Mouse (Mus musculus): Measurements from ENCODE around the gene Prr30. TPM values are rescaled to one million over a fixed set of nuclear protein-coding genes. Genes with fewer than 3 reads are reported as not detected.
"Not testable (repeated sequence)": the region's sequence is repeated elsewhere in the genome, so short reads cannot be mapped to it uniquely, and the experiment has no call there.

Prr30 gene
- polyA plus RNA-seq (2015; fragmentation: Nextera tagmentation; extraction: Ambion mirVana): not detected in 2 replicates

DNA sequence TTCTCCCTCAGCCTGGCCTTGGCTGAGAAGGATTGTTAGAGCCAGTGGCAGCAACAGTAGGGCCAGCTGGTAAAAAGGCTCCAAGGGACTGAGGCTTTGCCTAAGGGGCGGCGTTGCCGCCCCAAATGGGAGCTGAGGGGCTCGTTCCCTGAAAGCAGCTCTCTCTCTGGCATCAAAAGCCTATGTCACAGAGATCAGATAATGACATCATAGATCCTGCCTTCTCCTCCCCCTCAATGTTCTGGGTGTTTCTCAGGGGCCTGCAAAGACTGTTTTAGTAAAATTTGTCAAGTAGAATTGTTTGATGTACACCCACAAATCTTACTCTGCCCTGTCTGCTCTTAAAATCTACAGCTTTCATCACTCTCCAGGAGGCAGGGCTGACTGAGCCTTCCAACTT is at the start of gene Prr30:
Prr30 (minus strand) TSS at position 101 of the 400 bp plus-strand sequence.
- 69% methylated on average over 4 of the region's 4 CpGs for WGBS
- Histone ChIP-seq H3K4me2 (no peak within 1 kb of the TSS), H3K27ac (no peak within 1 kb of the TSS), H3K27me3 (replicated peaks) (no peaks in the 10 kb centered on the region), H3K36me3 (no peaks in the 10 kb centered on the region), H3K9ac (no peak within 1 kb of the TSS), H3K4me3 (replicated peaks) (no peak within 1 kb of the TSS), H3K9me3 (no peaks in the 10 kb centered on the region), H3K4me1 (no peaks in the 10 kb centered on the region)
- no peak for ATAC-seq (ENCODE audit: insufficient read depth, low FRiP score, low read depth)

- Histone ChIP-seq H3K4me3 (replicated peaks) (no peak overlapping the region), H3K9ac (no peak overlapping the region), H3K9me3 (no peaks in the 10 kb centered on the region), H3K27ac (no peak overlapping the region), H3K4me2 (no peak overlapping the region), H3K36me3 (no peaks in the 10 kb centered on the region), H3K27me3 (replicated peaks) (no peaks in the 10 kb centered on the region), H3K4me1 (no peaks in the 10 kb centered on the region)
- no peak for ATAC-seq (ENCODE audit: insufficient read depth, low FRiP score, low read depth)
- 74% methylated on average over 3 of the region's 3 CpGs for WGBS
Measured at GRCm38 (mm10) chr14:101246793-101247192, 46.7 kb upstream of the Prr30 start.

DNA sequence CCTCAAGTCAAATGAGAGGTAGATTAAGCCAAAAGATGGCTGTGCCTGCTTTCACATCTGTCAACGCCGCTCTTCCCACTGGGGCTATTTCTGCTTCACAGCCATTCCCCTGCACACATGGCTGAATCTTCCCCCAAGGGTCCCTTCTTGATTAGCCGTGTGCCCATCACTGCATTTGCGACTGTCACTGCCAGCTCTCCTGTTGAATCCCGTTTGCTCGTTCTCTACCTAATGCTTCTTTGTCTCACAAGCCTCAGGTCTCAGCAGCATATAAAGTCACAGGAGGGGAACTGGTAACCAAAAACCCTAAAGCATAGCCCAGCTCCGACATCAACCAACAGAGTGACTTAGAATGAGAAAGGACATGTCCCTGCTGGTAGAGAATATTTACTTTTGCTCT is 45.6 kb upstream of the Prr30 start:
- no peak for ATAC-seq (ENCODE audit: insufficient read depth, low FRiP score, low read depth)
- Histone ChIP-seq H3K9me3 (no peaks in the 10 kb centered on the region), H3K4me3 (replicated peaks) (no peak overlapping the region), H3K9ac (no peak overlapping the region), H3K27me3 (replicated peaks) (no peaks in the 10 kb centered on the region), H3K36me3 (no peaks in the 10 kb centered on the region), H3K4me1 (no peaks in the 10 kb centered on the region), H3K4me2 (no peak overlapping the region), H3K27ac (no peak overlapping the region)
- 53% methylated on average over 7 of the region's 7 CpGs for WGBS

DNA sequence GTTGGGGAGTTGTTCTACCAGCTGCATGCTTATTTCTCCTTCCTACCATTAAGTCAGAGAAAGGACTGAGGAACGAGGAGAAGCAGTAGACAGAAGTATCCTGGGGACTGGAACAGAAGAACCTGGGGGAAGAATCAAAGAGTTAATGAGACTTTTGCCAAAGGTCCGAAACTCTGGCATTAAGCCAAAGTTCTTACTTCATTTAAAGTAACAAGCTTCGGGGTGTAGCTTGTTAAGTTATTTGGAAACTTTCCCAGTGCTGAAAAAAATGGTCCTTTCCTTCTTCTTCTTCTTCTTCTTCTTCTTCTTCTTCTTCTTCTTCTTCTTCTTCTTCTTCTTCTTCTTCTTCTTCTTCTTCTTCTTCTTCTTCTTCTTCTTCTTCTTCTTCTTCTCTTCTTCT is 44.3 kb upstream of the Prr30 start:
- H3K27ac ChIP-seq; H3K4me3 ChIP-seq (replicated peaks); ATAC-seq (ENCODE audit: insufficient read depth, low FRiP score, low read depth); H3K27me3 ChIP-seq (replicated peaks); H3K36me3 ChIP-seq; H3K4me2 ChIP-seq; H3K9me3 ChIP-seq; H3K4me1 ChIP-seq; H3K9ac ChIP-seq: not testable (repeated sequence)
- WGBS: 44% methylated on average over 3 of the region's 3 CpGs

- Histone ChIP-seq H3K9ac (no peak overlapping the region), H3K9me3 (no peaks in the 10 kb centered on the region), H3K4me3 (replicated peaks) (no peak overlapping the region), H3K27me3 (replicated peaks) (no peaks in the 10 kb centered on the region), H3K36me3 (no peaks in the 10 kb centered on the region), H3K4me1 (no peaks in the 10 kb centered on the region), H3K27ac (no peak overlapping the region), H3K4me2 (no peak overlapping the region)
- 92% methylated on average over 1 of the region's 1 CpGs for WGBS
- ATAC-seq (ENCODE audit: insufficient read depth, low FRiP score, low read depth): no peak
Measured at GRCm38 (mm10) chr14:101237965-101238364, 37.8 kb upstream of the Prr30 start.

DNA sequence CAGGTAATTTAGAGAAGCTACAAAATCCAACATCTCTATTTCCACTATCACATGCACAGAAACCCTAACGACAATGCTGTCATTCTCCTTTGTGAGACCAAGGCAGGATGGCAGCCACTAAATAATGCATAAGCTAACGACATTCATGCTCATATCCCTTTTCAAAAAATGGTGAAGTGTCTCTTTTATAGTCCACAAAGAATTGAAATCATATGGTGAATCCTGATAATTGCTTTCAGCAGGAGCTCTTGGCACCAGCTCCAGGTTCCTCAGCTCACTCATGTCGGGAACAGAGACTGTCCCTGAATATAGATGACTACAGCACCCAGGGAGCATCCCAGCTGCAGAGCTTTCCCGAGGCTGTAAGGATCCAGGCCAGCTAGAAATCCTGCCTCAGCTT is 28.9 kb upstream of the Prr30 start:
- H3K27ac ChIP-seq: no peak overlapping the region
- no peak overlapping the region for H3K4me2 ChIP-seq
- no peaks in the 10 kb centered on the region for H3K4me1 ChIP-seq
- H3K9ac ChIP-seq: no peak overlapping the region
- H3K27me3 ChIP-seq (replicated peaks): no peaks in the 10 kb centered on the region
- WGBS: 70% methylated on average over 4 of the region's 4 CpGs
- H3K9me3 ChIP-seq: no peaks in the 10 kb centered on the region
- no peak for ATAC-seq (ENCODE audit: insufficient read depth, low FRiP score, low read depth)
- no peak overlapping the region for H3K4me3 ChIP-seq (replicated peaks)
- H3K36me3 ChIP-seq: no peaks in the 10 kb centered on the region

DNA sequence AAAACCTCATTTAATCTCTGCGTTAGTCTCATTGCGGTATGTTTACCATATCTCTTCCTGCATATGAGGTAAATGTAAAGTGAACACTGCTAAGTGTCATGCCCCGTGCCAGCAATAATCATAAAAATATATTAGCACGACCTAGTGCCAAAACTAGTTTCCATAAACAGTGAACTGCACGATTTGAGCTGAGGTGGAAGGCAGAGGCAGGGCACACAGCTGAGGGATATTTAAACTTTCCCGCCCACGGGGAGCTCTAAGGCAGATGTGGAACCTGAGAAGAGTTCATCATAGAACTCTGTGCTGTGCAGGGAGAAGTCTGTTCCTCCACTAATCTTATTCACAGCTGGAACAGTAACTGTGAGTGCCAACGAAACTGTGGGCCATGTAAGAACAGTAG is 22.2 kb upstream of the Prr30 start:
- no peaks in the 10 kb centered on the region for H3K9me3 ChIP-seq
- H3K27ac ChIP-seq: no peak overlapping the region
- 55% methylated on average over 8 of the region's 8 CpGs for WGBS
- no peaks in the 10 kb centered on the region for H3K27me3 ChIP-seq (replicated peaks)
- H3K36me3 ChIP-seq: no peaks in the 10 kb centered on the region
- H3K4me2 ChIP-seq: no peak overlapping the region
- no peaks in the 10 kb centered on the region for H3K4me1 ChIP-seq
- no peak for ATAC-seq (ENCODE audit: insufficient read depth, low FRiP score, low read depth)
- no peak overlapping the region for H3K9ac ChIP-seq
- H3K4me3 ChIP-seq (replicated peaks): no peak overlapping the region

DNA sequence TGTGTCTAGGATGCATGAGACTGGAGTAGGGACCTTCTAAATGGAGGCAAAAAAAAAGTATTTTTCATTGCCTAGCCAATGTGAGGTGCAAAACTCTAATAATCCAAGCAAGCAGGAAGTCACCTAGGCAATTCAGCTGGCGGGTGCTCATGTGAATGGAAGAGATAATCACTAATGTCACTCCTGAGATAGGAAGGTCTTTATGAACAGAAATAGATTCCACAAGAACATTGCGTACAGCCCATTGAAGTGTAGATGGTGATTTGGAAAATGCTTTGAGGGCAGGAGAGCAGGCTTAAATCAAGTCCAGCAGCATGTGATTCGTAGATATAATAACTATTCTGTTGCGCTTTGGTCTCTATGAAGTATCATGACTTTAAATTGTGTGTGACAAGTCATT is 27.9 kb downstream of the Prr30 start:
- ATAC-seq (ENCODE audit: insufficient read depth, low FRiP score, low read depth): no peak
- Histone ChIP-seq H3K4me3 (replicated peaks) (no peak overlapping the region), H3K9ac (no peak overlapping the region), H3K27ac (no peak overlapping the region), H3K4me2 (no peak overlapping the region), H3K27me3 (replicated peaks) (no peaks in the 10 kb centered on the region), H3K4me1 (no peaks in the 10 kb centered on the region), H3K9me3 (no peaks in the 10 kb centered on the region), H3K36me3 (no peaks in the 10 kb centered on the region)
- 89% methylated on average over 4 of the region's 4 CpGs for WGBS
